Comparison of ENCODE assay signal across 9 mouse cellular contexts in genomic region chr16:23100099-23100575, GRCm38 (mm10). TPM values are rescaled to one million over a fixed set of nuclear protein-coding genes. Genes with fewer than 3 reads are reported as not detected.
DNase-seq lines count a peak whose midpoint lies in the region; ATAC-seq and TF ChIP-seq lines count a peak whose summit lies in the region.
"Had no signal": no experiment of that assay in that cellular context is flagged by ENCODE, and none has a peak within 500 bp of the region (broad histone marks: within the 10 kb centered on the region; RNA-seq: fewer than 3 reads in every experiment).

No protein-coding gene starts in this region.

- no peaks in the 10 kb centered on the region for H3K27me3 ChIP-seq in heart, embryonic 11.5 days (ENCODE audit: control insufficient read depth, insufficient read depth, low read length)
- H3K27me3 ChIP-seq in limb, embryonic 12.5 days = no peaks in the 10 kb centered on the region
- peaks cover 6% of the 10 kb centered on the region for H3K27me3 ChIP-seq in midbrain, postnatal 0 days (ENCODE audit: insufficient read depth, low read length)

- peaks cover 14% of the 10 kb centered on the region for H3K4me1 ChIP-seq in heart, embryonic 11.5 days (ENCODE audit: control insufficient read depth, insufficient read depth, low read length)
- H3K4me1 ChIP-seq in limb, embryonic 12.5 days (replicated peaks) = peaks cover 17% of the 10 kb centered on the region
- no peaks in the 10 kb centered on the region for H3K4me1 ChIP-seq in midbrain, postnatal 0 days (ENCODE audit: insufficient read depth, low read length)

- peak overlapping the region; percentile 43 for H3K4me3 ChIP-seq in heart, embryonic 11.5 days (ENCODE audit: low read depth, low read length)
- peak overlapping the region; percentile 36 for H3K4me3 ChIP-seq in limb, embryonic 12.5 days (replicated peaks)
- H3K4me3 ChIP-seq in midbrain, postnatal 0 days (ENCODE audit: low read depth, low read length) = peak overlapping the region; percentile 25
- H3K4me3 ChIP-seq: erythroblast, embryonic 14.5 days had no signal

- TF ChIP-seq CTCF in midbrain, postnatal 0 days (IDR thresholded peaks at IDR 0.05) = no peak

- under 1% methylated on average over 9 of the region's 9 CpGs for whole genome bisulfite sequencing in heart, embryonic 11.5 days (ENCODE audit: insufficient replicate concordance)
- WGBS in limb, embryonic 12.5 days = 2% methylated on average over 9 of the region's 9 CpGs
- WGBS in midbrain, postnatal 0 days = 0% methylated on average over 9 of the region's 9 CpGs

- no peak; the same call in 1 of the 2 replicates for ATAC-seq in heart, embryonic 11.5 days (replicated peaks; ENCODE audit: insufficient number of reproducible peaks, low FRiP score, low TSS enrichment)
- peak; percentile 67 for ATAC-seq in limb, embryonic 12.5 days (ENCODE audit: insufficient number of reproducible peaks, insufficient read depth, low FRiP score, low TSS enrichment, low read depth)
- 0 out of 2 replicates have a peak, but pooled peaks have one; percentile 54 for ATAC-seq in midbrain, postnatal 0 days (ENCODE audit: low FRiP score)
- no peak for ATAC-seq in cerebellum, adult (ENCODE audit: insufficient number of reproducible peaks, low FRiP score, low TSS enrichment)
- no peak for ATAC-seq in megakaryocyte progenitor cell, adult 5-6 weeks (replicated peaks; ENCODE audit: poor library complexity)

- peak; percentile 57 for DNase-seq in adrenal gland, postnatal 14 days
- DNase-seq in adrenal gland, adult 2 months = no peak
- DNase-seq in ES-CJ7 (ENCODE audit: low read depth, low spot score) = peak; percentile 86
- DNase-seq in midbrain, postnatal 0 days (ENCODE audit: low spot score) = no peak

- H3K4me2 ChIP-seq in heart, embryonic 11.5 days = peak overlapping the region; percentile 80
- H3K4me2 ChIP-seq in limb, embryonic 12.5 days = peak overlapping the region; percentile 60
- H3K4me2 ChIP-seq in midbrain, postnatal 0 days (ENCODE audit: low read depth, low read length, poor library complexity, severe bottlenecking) = peak overlapping the region; percentile 55

- peak overlapping the region; percentile 63 for H3K9ac ChIP-seq in heart, embryonic 11.5 days (ENCODE audit: low read depth, low read length)
- peak overlapping the region; percentile 57 for H3K9ac ChIP-seq in limb, embryonic 12.5 days (replicated peaks)
- H3K9ac ChIP-seq in midbrain, postnatal 0 days (replicated peaks; ENCODE audit: low read length, poor library complexity, severe bottlenecking) = 0 out of 2 replicates have a peak overlapping the region, but pooled peaks have one; percentile 14

- no peaks in the 10 kb centered on the region for H3K36me3 ChIP-seq in heart, embryonic 11.5 days (ENCODE audit: control insufficient read depth, insufficient read depth, low read length)
- no peaks in the 10 kb centered on the region for H3K36me3 ChIP-seq in limb, embryonic 12.5 days
- H3K36me3 ChIP-seq in midbrain, postnatal 0 days (ENCODE audit: insufficient read depth, low read length) = no peaks in the 10 kb centered on the region

- H3K27ac ChIP-seq in heart, embryonic 11.5 days (ENCODE audit: low read depth, low read length) = peak overlapping the region; percentile 64
- no peak overlapping the region; the same call in 1 of the 2 replicates for H3K27ac ChIP-seq in limb, embryonic 12.5 days
- H3K27ac ChIP-seq in midbrain, postnatal 0 days (ENCODE audit: low read depth, low read length) = no peak overlapping the region

- no peaks in the 10 kb centered on the region for H3K9me3 ChIP-seq in heart, embryonic 11.5 days (replicated peaks; ENCODE audit: control insufficient read depth, low read length)
- no peaks in the 10 kb centered on the region for H3K9me3 ChIP-seq in limb, embryonic 12.5 days
- H3K9me3 ChIP-seq in midbrain, postnatal 0 days (ENCODE audit: low read length) = no peaks in the 10 kb centered on the region

RNA-seq across cellular contexts. Expression of gene Eif4a2, which starts 7.1 kb away (rescaled TPM):
- total RNA-seq in adrenal gland, postnatal 14 days (2021) = 360 and 379 TPM in 2 replicates
- 100 to 1,000 TPM; 474 to 617 TPM for total RNA-seq in adrenal gland, adult 2 months (2021)
- polyA plus RNA-seq in adrenal gland, adult 2 months (2012; rRNA removed) = 24.3 and 27.9 TPM in 2 replicates
- 205 and 223 TPM in 2 replicates for polyA plus RNA-seq in heart, embryonic 11.5 days (2014; fragmentation: Nextera tagmentation; extraction: Ambion mirVana)
- polyA plus RNA-seq in limb, embryonic 12.5 days (2016; fragmentation: Nextera tagmentation; extraction: Ambion mirVana) = 237 and 250 TPM in 2 replicates
- 647 and 778 TPM in 2 replicates for total RNA-seq in midbrain, postnatal 0 days (2014; rRNA removed)
- 291 and 295 TPM in 2 replicates for polyA plus RNA-seq in midbrain, postnatal 0 days (2015; fragmentation: Nextera tagmentation; extraction: Ambion mirVana)
- total RNA-seq in megakaryocyte progenitor cell, adult 5-6 weeks (2015) = 378 and 464 TPM in 2 replicates
- 592 and 744 TPM in 2 replicates for total RNA-seq in megakaryocyte progenitor cell, adult 5-6 weeks (2017)

RNA-seq across cellular contexts. Expression of gene Rfc4, which starts 27.4 kb away (rescaled TPM):
- total RNA-seq in adrenal gland, postnatal 14 days (2021) = 14.5 and 15.2 TPM in 2 replicates
- 1 to 10 TPM; 3.4 to 7.8 TPM for total RNA-seq in adrenal gland, adult 2 months (2021)
- polyA plus RNA-seq in adrenal gland, adult 2 months (2012; rRNA removed) = not detected in 2 replicates
- 106 and 117 TPM in 2 replicates for polyA plus RNA-seq in heart, embryonic 11.5 days (2014; fragmentation: Nextera tagmentation; extraction: Ambion mirVana)
- 175 and 179 TPM in 2 replicates for polyA plus RNA-seq in limb, embryonic 12.5 days (2016; fragmentation: Nextera tagmentation; extraction: Ambion mirVana)
- total RNA-seq in midbrain, postnatal 0 days (2014; rRNA removed) = 8.6 and 10.0 TPM in 2 replicates
- 20.4 and 22.6 TPM in 2 replicates for polyA plus RNA-seq in midbrain, postnatal 0 days (2015; fragmentation: Nextera tagmentation; extraction: Ambion mirVana)
- total RNA-seq in megakaryocyte progenitor cell, adult 5-6 weeks (2015) = 195 and 224 TPM in 2 replicates
- 72.3 and 90.3 TPM in 2 replicates for total RNA-seq in megakaryocyte progenitor cell, adult 5-6 weeks (2017)

RNA-seq across cellular contexts. Expression of gene Kng1, which starts 42.5 kb away (rescaled TPM):
- 13.1 and 215 TPM in 2 replicates for total RNA-seq in adrenal gland, postnatal 14 days (2021)
- 1 to 10 TPM in 1 of 2 experiments, under 1 TPM in 1; 0.41 to 5.2 TPM for total RNA-seq in adrenal gland, adult 2 months (2021)
- polyA plus RNA-seq in adrenal gland, adult 2 months (2012; rRNA removed) = not detected in 2 replicates
- 0.24 and 2.1 TPM in 2 replicates for polyA plus RNA-seq in heart, embryonic 11.5 days (2014; fragmentation: Nextera tagmentation; extraction: Ambion mirVana)
- polyA plus RNA-seq in limb, embryonic 12.5 days (2016; fragmentation: Nextera tagmentation; extraction: Ambion mirVana) = 0.15 and 0.17 TPM in 2 replicates
- not detected in 2 replicates for total RNA-seq in midbrain, postnatal 0 days (2014; rRNA removed)
- polyA plus RNA-seq in midbrain, postnatal 0 days (2015; fragmentation: Nextera tagmentation; extraction: Ambion mirVana) = not detected in 2 replicates
- total RNA-seq in megakaryocyte progenitor cell, adult 5-6 weeks (2015) = not detected in 2 replicates
- not detected in 2 replicates for total RNA-seq in megakaryocyte progenitor cell, adult 5-6 weeks (2017)

RNA-seq across cellular contexts. Expression of gene Adipoq, which starts 46.2 kb away (rescaled TPM):
- 317 and 319 TPM in 2 replicates for total RNA-seq in adrenal gland, postnatal 14 days (2021)
- 100 to 1,000 TPM; 337 to 708 TPM for total RNA-seq in adrenal gland, adult 2 months (2021)
- 138 and 239 TPM in 2 replicates for polyA plus RNA-seq in adrenal gland, adult 2 months (2012; rRNA removed)
- polyA plus RNA-seq in heart, embryonic 11.5 days (2014; fragmentation: Nextera tagmentation; extraction: Ambion mirVana) = 0.16 TPM in 1 of 2 replicates, not detected in the other
- not detected in 2 replicates for polyA plus RNA-seq in limb, embryonic 12.5 days (2016; fragmentation: Nextera tagmentation; extraction: Ambion mirVana)
- not detected in 2 replicates for total RNA-seq in midbrain, postnatal 0 days (2014; rRNA removed)
- polyA plus RNA-seq in midbrain, postnatal 0 days (2015; fragmentation: Nextera tagmentation; extraction: Ambion mirVana) = not detected in 2 replicates
- not detected in 2 replicates for total RNA-seq in megakaryocyte progenitor cell, adult 5-6 weeks (2015)
- total RNA-seq in megakaryocyte progenitor cell, adult 5-6 weeks (2017) = not detected in 2 replicates
- polyA plus RNA-seq: erythroblast, embryonic 14.5 days had no signal

Comparison
In these comparisons a context has a peak if more than half of its experiments do, and no peak if none do; other contexts are left out.
1. DNase-seq: peak in adrenal gland, postnatal 14 days (single experiment) and ES-CJ7 (single experiment); none in adrenal gland, adult 2 months (single experiment) and midbrain, postnatal 0 days (single experiment).
2. ATAC-seq: peak in limb, embryonic 12.5 days (single experiment) and midbrain, postnatal 0 days (single experiment); none in heart, embryonic 11.5 days (single experiment), cerebellum, adult (single experiment) and megakaryocyte progenitor cell, adult 5-6 weeks (single experiment).
3. Peak in every context shown above with its lines, with median percentiles within 50 percentile points of each other: H3K4me2 ChIP-seq, H3K4me3 ChIP-seq and H3K9ac ChIP-seq.